Mouse (Mus musculus): ENCODE results near the gene Cpe. TPM values are rescaled to one million over a fixed set of nuclear protein-coding genes. Genes with fewer than 3 reads are reported as not detected.

The Cpe gene
- total and polyA plus RNA-seq, 3 experiments = not detected

GRCm38 (mm10) chr8:64618618-64619017 lies 74.2 kb downstream of the Cpe start:
- Histone ChIP-seq H3K27me3 (ENCODE audit: control insufficient read depth in 1 of 2, insufficient read depth in 2 of 2, low read length in 2 of 2) (no peaks in the 10 kb centered on the region; a peak in 1 of 4 replicates), H3K9ac (ENCODE audit: control insufficient read depth, low read depth, low read length, poor library complexity, severe bottlenecking) (no peak overlapping the region), H3K9me3 (replicated peaks; ENCODE audit: insufficient read depth, low read length) (no peaks in the 10 kb centered on the region), H3K27ac (ENCODE audit: control insufficient read depth, low read depth, low read length) (no peak overlapping the region), H3K36me3 (ENCODE audit: control insufficient read depth in 1 of 2, insufficient read depth in 2 of 2, low read length in 2 of 2) (no peaks in the 10 kb centered on the region), H3K4me3 (ENCODE audit: control insufficient read depth in 1 of 2, insufficient read depth in 1 of 2, low read depth in 2 of 2, low read length in 2 of 2) (no peak overlapping the region), H3K79me2 (ENCODE audit: control insufficient read depth, insufficient read depth, low read length, poor library complexity) (no peaks in the 10 kb centered on the region), H3K4me1 (ENCODE audit: control insufficient read depth in 1 of 2, insufficient read depth in 2 of 2, low read length in 2 of 2) (no peaks in the 10 kb centered on the region)
- DNase-seq (ENCODE audit: low read depth, low spot score) = peak; percentile 55
- no peak for TF ChIP-seq MXI1 (IDR thresholded peaks at IDR 0.05; ENCODE audit: low read depth, low read length)
- TF ChIP-seq GATA1 (IDR thresholded peaks at IDR 0.05; ENCODE audit: low read depth, low read length) = no peak
- no peak for TF ChIP-seq E2F4 (IDR thresholded peaks at IDR 0.05; ENCODE audit: borderline replicate concordance, low read depth, low read length)
- TF ChIP-seq USF2 (IDR thresholded peaks at IDR 0.05; ENCODE audit: borderline replicate concordance in 1 of 2, insufficient read depth in 1 of 2, low read depth in 1 of 2, low read length in 2 of 2) = no peak
- TF ChIP-seq RAD21 (IDR thresholded peaks at IDR 0.05; ENCODE audit: low read depth, low read length) = peak; percentile 72
- peak; percentile 63 to 82 (median 78) for TF ChIP-seq CTCF (IDR thresholded peaks at IDR 0.05 in 2 of 3, conservative IDR thresholded peaks at IDR 0.05 in 1 of 3; ENCODE audit: control insufficient read depth in 1 of 3, insufficient read depth in 1 of 3, low read depth in 2 of 3, low read length in 3 of 3, poor library complexity in 1 of 3, severe bottlenecking in 1 of 3)
- no peak for TF ChIP-seq ZMIZ1 (IDR thresholded peaks at IDR 0.05; ENCODE audit: low read depth, low read length)
- no peak for TF ChIP-seq POLR2A (IDR thresholded peaks at IDR 0.05; ENCODE audit: control insufficient read depth in 1 of 2, insufficient read depth in 1 of 2, low read depth in 1 of 2, low read length in 2 of 2, poor library complexity in 1 of 2)
- TF ChIP-seq SMC3 (IDR thresholded peaks at IDR 0.05; ENCODE audit: low read depth, low read length) = peak; percentile 90
- no peak for TF ChIP-seq ELF1 (IDR thresholded peaks at IDR 0.05; ENCODE audit: low read depth, low read length)
- TF ChIP-seq ZC3H11A (IDR thresholded peaks at IDR 0.05; ENCODE audit: low read depth, low read length) = peak; percentile 80
- no peak for TF ChIP-seq MAZ (IDR thresholded peaks at IDR 0.05; ENCODE audit: low read depth, low read length)
- no peak for TF ChIP-seq ZKSCAN1 (IDR thresholded peaks at IDR 0.05; ENCODE audit: low read depth, low read length)
- TF ChIP-seq KAT2A (conservative IDR thresholded peaks at IDR 0.05; ENCODE audit: low read depth, low read length) = no peak

GRCm38 (mm10) chr8:64616566-64616965 lies 76.3 kb downstream of the Cpe start:
- TF ChIP-seq SMC3 (IDR thresholded peaks at IDR 0.05; ENCODE audit: low read depth, low read length) = no peak
- Histone ChIP-seq H3K36me3 (ENCODE audit: control insufficient read depth in 1 of 2, insufficient read depth in 2 of 2, low read length in 2 of 2) (no peaks in the 10 kb centered on the region), H3K9ac (ENCODE audit: control insufficient read depth, low read depth, low read length, poor library complexity, severe bottlenecking) (no peak overlapping the region), H3K79me2 (ENCODE audit: control insufficient read depth, insufficient read depth, low read length, poor library complexity) (no peaks in the 10 kb centered on the region), H3K27me3 (ENCODE audit: control insufficient read depth in 1 of 2, insufficient read depth in 2 of 2, low read length in 2 of 2) (no peaks in the 10 kb centered on the region), H3K27ac (ENCODE audit: control insufficient read depth, low read depth, low read length) (no peak overlapping the region), H3K9me3 (replicated peaks; ENCODE audit: insufficient read depth, low read length) (no peaks in the 10 kb centered on the region), H3K4me1 (ENCODE audit: control insufficient read depth in 1 of 2, insufficient read depth in 2 of 2, low read length in 2 of 2) (no peaks in the 10 kb centered on the region), H3K4me3 (ENCODE audit: control insufficient read depth in 1 of 2, insufficient read depth in 1 of 2, low read depth in 2 of 2, low read length in 2 of 2) (no peak overlapping the region)
- no peak for DNase-seq (ENCODE audit: low read depth, low spot score)

DNA sequence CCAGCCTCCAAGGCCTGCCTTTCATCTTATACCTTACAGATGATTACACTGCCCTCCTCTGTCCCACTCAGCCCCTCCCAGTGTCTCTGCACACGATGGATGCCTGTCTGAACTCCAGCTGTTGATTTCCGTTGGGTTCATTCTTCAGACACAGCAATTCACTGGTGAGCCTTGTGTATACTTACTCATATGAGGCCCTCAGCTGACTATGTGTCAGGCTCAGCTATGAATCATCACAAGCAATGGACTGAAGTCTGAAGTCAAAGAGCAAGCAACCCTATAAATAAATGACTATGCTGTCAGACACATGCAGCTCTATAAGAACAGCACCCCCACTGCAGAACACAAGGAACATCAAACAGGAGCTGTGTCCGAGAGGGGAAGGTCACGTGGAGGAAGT lies 77.4 kb downstream of the Cpe start:
- Histone ChIP-seq H3K9ac (ENCODE audit: control insufficient read depth, low read depth, low read length, poor library complexity, severe bottlenecking) (no peak overlapping the region), H3K27ac (ENCODE audit: control insufficient read depth, low read depth, low read length) (no peak overlapping the region), H3K27me3 (ENCODE audit: control insufficient read depth in 1 of 2, insufficient read depth in 2 of 2, low read length in 2 of 2) (no peaks in the 10 kb centered on the region), H3K79me2 (ENCODE audit: control insufficient read depth, insufficient read depth, low read length, poor library complexity) (no peaks in the 10 kb centered on the region), H3K36me3 (ENCODE audit: control insufficient read depth in 1 of 2, insufficient read depth in 2 of 2, low read length in 2 of 2) (no peaks in the 10 kb centered on the region), H3K9me3 (replicated peaks; ENCODE audit: insufficient read depth, low read length) (no peaks in the 10 kb centered on the region), H3K4me3 (ENCODE audit: control insufficient read depth in 1 of 2, insufficient read depth in 1 of 2, low read depth in 2 of 2, low read length in 2 of 2) (no peak overlapping the region), H3K4me1 (ENCODE audit: control insufficient read depth in 1 of 2, insufficient read depth in 2 of 2, low read length in 2 of 2) (no peaks in the 10 kb centered on the region)
- DNase-seq (ENCODE audit: low read depth, low spot score) = no peak
- TF ChIP-seq E2F4 (IDR thresholded peaks at IDR 0.05; ENCODE audit: borderline replicate concordance, low read depth, low read length) (no peak), ZNF384 (IDR thresholded peaks at IDR 0.05; ENCODE audit: low read depth, low read length) (no peak), USF1 (IDR thresholded peaks at IDR 0.05; ENCODE audit: low read depth, low read length) (no peak), USF2 (IDR thresholded peaks at IDR 0.05; ENCODE audit: borderline replicate concordance in 1 of 2, insufficient read depth in 1 of 2, low read depth in 1 of 2, low read length in 2 of 2) (no peak), TBP (IDR thresholded peaks at IDR 0.05; ENCODE audit: low read depth, low read length) (no peak), GATA1 (IDR thresholded peaks at IDR 0.05; ENCODE audit: low read depth, low read length) (no peak), POLR2AphosphoS5 (IDR thresholded peaks at IDR 0.05; ENCODE audit: borderline replicate concordance, low read depth, low read length) (no peak), TAL1 (IDR thresholded peaks at IDR 0.05; ENCODE audit: low read length) (no peak), ZC3H11A (IDR thresholded peaks at IDR 0.05; ENCODE audit: low read depth, low read length) (no peak), CHD1 (IDR thresholded peaks at IDR 0.05; ENCODE audit: low read depth, low read length) (no peak), NRF1 (IDR thresholded peaks at IDR 0.05; ENCODE audit: insufficient read depth, low read depth, low read length, poor library complexity, severe bottlenecking) (no peak), ELF1 (IDR thresholded peaks at IDR 0.05; ENCODE audit: low read depth, low read length) (no peak), HCFC1 (IDR thresholded peaks at IDR 0.05; ENCODE audit: low read depth, low read length) (no peak), MAFK (IDR thresholded peaks at IDR 0.05; ENCODE audit: borderline replicate concordance, low read depth, low read length) (no peak), MAZ (IDR thresholded peaks at IDR 0.05; ENCODE audit: low read depth, low read length) (no peak), CTCF (IDR thresholded peaks at IDR 0.05 in 2 of 3, conservative IDR thresholded peaks at IDR 0.05 in 1 of 3; ENCODE audit: control insufficient read depth in 1 of 3, insufficient read depth in 1 of 3, low read depth in 2 of 3, low read length in 3 of 3, poor library complexity in 1 of 3, severe bottlenecking in 1 of 3) (no peak), JUND (IDR thresholded peaks at IDR 0.05; ENCODE audit: low read depth, low read length) (no peak)

Data from MEL (cell line).